Comparison of ENCODE assay signal across 29 mouse cellular contexts in genomic region chr10:21561181-21561580, GRCm38 (mm10). TPM values are rescaled to one million over a fixed set of nuclear protein-coding genes. Genes with fewer than 3 reads are reported as not detected.
"Had no signal": no experiment of that assay in that cellular context is flagged by ENCODE, and none has a peak within 500 bp of the region (broad histone marks: within the 10 kb centered on the region; RNA-seq: fewer than 3 reads in every experiment).

No protein-coding gene starts in this region.

- ATAC-seq: liver, embryonic 12.5 days; midbrain, embryonic 13.5 days had no signal

- H3K27me3 ChIP-seq: kidney, embryonic 15.5 days; limb, embryonic 13.5 days; liver, embryonic 12.5 days; liver, embryonic 15.5 days; lung, embryonic 15.5 days; midbrain, embryonic 13.5 days; neural tube, embryonic 12.5 days; neural tube, embryonic 15.5 days had no signal

- H3K4me1 ChIP-seq: liver, embryonic 12.5 days; liver, embryonic 15.5 days; lung, embryonic 15.5 days; midbrain, embryonic 10.5 days; midbrain, embryonic 13.5 days had no signal

- H3K4me2 ChIP-seq: kidney, embryonic 15.5 days; limb, embryonic 13.5 days; liver, embryonic 12.5 days; liver, embryonic 15.5 days; lung, embryonic 15.5 days; midbrain, embryonic 13.5 days; neural tube, embryonic 12.5 days; neural tube, embryonic 15.5 days had no signal

- H3K9me3 ChIP-seq: kidney, embryonic 15.5 days; limb, embryonic 10.5 days; limb, embryonic 13.5 days; liver, embryonic 12.5 days; liver, embryonic 15.5 days; lung, embryonic 15.5 days; megakaryocyte, embryonic 14.5 days; midbrain, embryonic 10.5 days; midbrain, embryonic 13.5 days; neural tube, embryonic 12.5 days; neural tube, embryonic 15.5 days had no signal

- H3K27ac ChIP-seq: kidney, embryonic 15.5 days; limb, embryonic 10.5 days; limb, embryonic 13.5 days; liver, embryonic 12.5 days; liver, embryonic 15.5 days; lung, embryonic 15.5 days; midbrain, embryonic 10.5 days; midbrain, embryonic 13.5 days; neural tube, embryonic 12.5 days; neural tube, embryonic 15.5 days had no signal

- H3K4me3 ChIP-seq: kidney, embryonic 15.5 days; limb, embryonic 10.5 days; limb, embryonic 13.5 days; liver, embryonic 12.5 days; liver, embryonic 15.5 days; lung, embryonic 15.5 days; megakaryocyte, embryonic 14.5 days; midbrain, embryonic 10.5 days; midbrain, embryonic 13.5 days; neural tube, embryonic 12.5 days; neural tube, embryonic 15.5 days had no signal

- H3K36me3 ChIP-seq: kidney, embryonic 15.5 days; limb, embryonic 10.5 days; limb, embryonic 13.5 days; liver, embryonic 12.5 days; liver, embryonic 15.5 days; lung, embryonic 15.5 days; midbrain, embryonic 10.5 days; midbrain, embryonic 13.5 days; neural tube, embryonic 12.5 days; neural tube, embryonic 15.5 days had no signal

- H3K9ac ChIP-seq: kidney, embryonic 15.5 days; limb, embryonic 13.5 days; liver, embryonic 12.5 days; liver, embryonic 15.5 days; lung, embryonic 15.5 days; midbrain, embryonic 13.5 days; neural tube, embryonic 12.5 days; neural tube, embryonic 15.5 days had no signal

- DNase-seq: kidney, adult 8-10 months; kidney, postnatal 10 days; kidney, postnatal 36 days; layer of hippocampus, postnatal 36 days; liver; lung, adult 18-20 months; lung, postnatal 10 days; lung, postnatal 36 days; right cerebral cortex, postnatal 25 days; thymus, adult 2 months; thymus, postnatal 14 days; thymus, postnatal 4 days had no signal

RNA-seq across cellular contexts. Expression of gene 1700020N01Rik, which starts 31.8 kb away (rescaled TPM):
- total RNA-seq: layer of hippocampus, adult 8-10 months; layer of hippocampus, postnatal 10 days; layer of hippocampus, postnatal 36 days; left cerebral cortex, adult 8-10 months; left cerebral cortex, postnatal 14 days had no signal
- polyA plus RNA-seq: kidney, embryonic 15.5 days; limb, embryonic 10.5 days; limb, embryonic 13.5 days; liver, embryonic 12.5 days; liver, embryonic 15.5 days; lung, embryonic 15.5 days; midbrain, embryonic 10.5 days; midbrain, embryonic 13.5 days; neural tube, embryonic 12.5 days; neural tube, embryonic 15.5 days; spleen, adult 2 months; stomach, embryonic 16.5 days had no signal
